Mouse (Mus musculus) liver, adult 2 months (tissue): ENCODE data around the gene Cacng6.

Experiments
- CTCF ChIP-seq: fragments of 200-500 bp; IDR thresholded peaks from 2 replicates; pipeline ENCODE4 v1.5.1; 2011; ENCODE audit warnings: low read depth, low read length, control low read depth
- POLR2A ChIP-seq: fragments of 200-500 bp; IDR thresholded peaks from 2 replicates; pipeline ENCODE4 v1.6.1; 2011; ENCODE audit warnings: low read length, control low read depth; ENCODE audit not compliant: insufficient read depth; ENCODE audit errors: extremely low read depth

GRCm38 (mm10) chr7:3457841-3458217 lies 33.8 kb downstream of the Cacng6 start:
- TF ChIP-seq POLR2A (no peak), CTCF (no peak)
